Mouse (Mus musculus) heart, postnatal 36 days (tissue): ENCODE results near the gene Tbc1d23. TPM values are rescaled to one million over a fixed set of nuclear protein-coding genes. Genes with fewer than 3 reads are reported as not detected.
"Not testable (repeated sequence)": the region's sequence is repeated elsewhere in the genome, so short reads cannot be mapped to it uniquely, and the experiment has no call there.

Experiments used
- DNase-seq, 2 experiments: peaks; one replicate each; pipeline ENCODE4 v3.0.0; 2021 to 2022
- intact Hi-C: fragments of 180-260 bp; cut with DNase I; formaldehyde crosslinking; loops from one replicate; pipeline ENCODE4 v1.15.1; 2025
- total RNA-seq, 2 experiments: library from RNA; stranded (reverse); gene quantifications; 2 replicates each; pipeline ENCODE4 v1.2.3; 2021

Tbc1d23 gene
- total RNA-seq, 2 experiments from 2014 or later = 25.1 to 25.4 TPM

GRCm38 (mm10) chr16:57226444-57226843, 4.9 kb downstream of the Tbc1d23 start:
- intact Hi-C loops = loop anchor here (10.0 kb wide), 1 partner anchor 1068 kb away; no protein-coding TSS in a partner anchor

DNA sequence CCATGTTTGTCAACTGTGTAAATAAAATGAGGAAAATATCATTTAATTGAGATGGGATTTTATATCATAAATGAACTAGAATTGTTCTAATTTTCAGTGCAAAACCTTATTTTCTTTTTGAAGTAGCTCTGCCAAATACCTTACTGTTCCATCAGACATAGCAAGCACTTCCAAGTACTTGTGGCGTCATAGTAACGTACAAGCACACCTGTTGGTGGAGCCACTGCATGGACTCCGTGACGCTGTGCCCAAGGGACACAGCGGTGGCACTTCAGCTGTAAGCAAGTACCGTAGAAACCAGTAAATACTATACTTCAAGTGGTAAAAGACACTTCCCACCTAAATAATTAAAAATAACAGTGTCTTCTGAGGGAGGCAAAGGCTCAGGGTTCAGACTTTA, 10.9 kb downstream of the Tbc1d23 start:
- intact Hi-C loops = loop anchor here (10.0 kb wide), 1 partner anchor 1074 kb away; no protein-coding TSS in a partner anchor
- no peak for DNase-seq

More at GRCm38 (mm10) chr16:57226444-57226843, 4.9 kb downstream of the Tbc1d23 start:
- no peak for DNase-seq

GRCm38 (mm10) chr16:57215957-57216356, 15.3 kb downstream of the Tbc1d23 start:
- intact Hi-C loops = no loop called here
- DNase-seq = no peak

GRCm38 (mm10) chr16:57211037-57211436, 20.3 kb downstream of the Tbc1d23 start:
- intact Hi-C loops = no loop called here

DNA sequence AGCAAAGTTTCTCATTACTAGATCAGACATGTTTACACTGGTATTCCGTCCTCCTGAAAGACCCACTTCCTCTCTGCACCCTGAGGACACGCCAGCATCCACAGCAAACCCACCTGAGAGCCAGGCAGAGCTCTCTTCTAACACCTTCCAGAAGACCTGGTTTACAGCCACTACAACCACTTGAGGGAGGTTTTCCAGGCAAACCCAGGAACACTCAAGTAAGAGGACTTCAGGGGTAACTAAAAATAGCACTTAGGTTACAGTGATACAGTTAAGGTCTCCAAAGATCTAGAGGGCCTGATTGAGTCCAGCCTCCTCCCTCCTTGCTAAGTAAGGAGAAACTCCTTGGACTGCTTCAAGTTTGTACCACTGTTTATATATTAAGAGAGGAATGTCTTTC, 23.0 kb downstream of the Tbc1d23 start:
- intact Hi-C loops = no loop called here
- DNase-seq = no peak

More at GRCm38 (mm10) chr16:57211037-57211436, 20.3 kb downstream of the Tbc1d23 start:
- no peak for DNase-seq

- no peak for DNase-seq
- intact Hi-C loops = no loop called here
Observed at GRCm38 (mm10) chr16:57197281-57197680, 34.0 kb downstream of the Tbc1d23 start.

DNA sequence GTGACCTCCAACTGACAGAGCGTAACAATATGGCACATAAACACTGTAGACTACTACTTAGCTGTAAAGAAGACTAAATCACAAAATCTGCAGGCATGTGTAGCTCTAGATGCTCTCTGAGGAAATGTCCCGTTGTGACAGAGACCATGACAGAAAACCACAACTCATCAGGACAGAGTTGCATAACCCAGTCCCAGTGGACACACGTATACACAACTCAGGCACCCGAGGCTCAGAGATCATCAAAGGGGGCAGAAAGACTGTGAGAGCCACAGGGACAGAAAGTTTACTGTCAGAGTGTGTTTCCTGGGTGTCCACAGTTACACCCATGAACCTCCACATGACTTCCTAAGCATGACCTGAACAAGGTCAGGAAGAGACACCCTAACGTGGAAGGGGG, 34.7 kb downstream of the Tbc1d23 start:
- intact Hi-C loops = no loop called here
- no peak for DNase-seq

DNA sequence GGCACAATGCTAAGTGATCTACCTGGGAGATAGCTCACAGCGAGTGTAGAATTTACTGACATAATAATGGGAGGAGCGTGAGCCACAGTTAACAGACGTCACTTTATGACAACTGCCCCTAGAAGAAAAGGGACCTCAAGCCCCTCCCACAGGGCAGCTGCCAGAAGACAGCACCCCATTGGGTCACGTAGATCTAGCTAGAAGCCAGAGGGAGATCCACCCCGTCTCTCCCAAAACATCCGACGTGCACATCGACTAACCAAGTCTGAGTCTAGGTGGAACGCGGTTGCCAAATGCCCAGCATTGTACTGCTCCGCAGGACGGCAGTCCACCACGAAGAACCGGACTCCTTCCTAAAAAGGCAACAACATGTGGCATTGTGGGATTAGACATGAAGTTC, 40.1 kb downstream of the Tbc1d23 start:
- intact Hi-C loops = no loop called here
- no peak for DNase-seq

DNA sequence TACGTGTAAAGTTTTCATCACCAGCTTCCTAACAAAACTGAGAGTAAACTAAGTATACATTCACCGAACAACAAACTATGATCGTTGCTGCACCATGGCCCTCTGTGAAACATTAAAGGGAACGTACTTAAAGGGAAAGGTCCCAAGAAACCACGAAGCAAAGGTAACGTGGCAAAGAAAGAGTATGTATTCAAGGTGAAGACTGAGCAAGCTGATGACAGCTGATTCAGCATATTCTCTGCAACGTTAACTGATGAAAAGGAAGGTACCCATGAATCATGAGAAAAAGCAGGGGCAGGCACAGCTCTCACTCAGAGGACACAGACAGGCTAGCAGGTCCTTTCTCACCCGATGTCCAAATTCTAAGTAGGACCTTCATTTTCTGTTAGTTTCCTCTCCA, 40.9 kb downstream of the Tbc1d23 start:
- intact Hi-C loops = no loop called here
- no peak for DNase-seq

GRCm38 (mm10) chr16:57189493-57189892, 41.8 kb downstream of the Tbc1d23 start:
- DNase-seq = no peak
- intact Hi-C loops = no loop called here

DNA sequence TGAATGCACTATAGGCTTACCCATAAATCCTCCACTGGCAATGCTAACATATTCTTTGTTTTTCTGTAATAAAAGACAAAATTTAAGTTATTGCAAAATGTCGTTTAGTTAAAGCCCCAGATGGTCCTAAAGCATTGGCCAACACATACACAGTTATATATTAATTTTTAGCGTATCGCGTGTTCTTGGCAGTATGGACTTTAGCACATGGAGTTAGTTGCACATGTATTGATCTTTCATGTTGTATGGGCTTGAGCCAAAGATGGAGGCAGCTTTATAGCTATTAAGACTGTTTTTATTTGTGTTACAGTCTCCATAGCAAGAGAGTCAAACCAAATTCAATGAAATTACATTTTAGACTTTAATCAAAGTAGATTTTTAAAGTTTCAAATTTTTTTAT, 44.7 kb downstream of the Tbc1d23 start:
- intact Hi-C loops = no loop called here
- no peak for DNase-seq

GRCm38 (mm10) chr16:57182037-57182436, 49.3 kb downstream of the Tbc1d23 start:
- intact Hi-C loops = no loop called here
- DNase-seq = no peak

DNA sequence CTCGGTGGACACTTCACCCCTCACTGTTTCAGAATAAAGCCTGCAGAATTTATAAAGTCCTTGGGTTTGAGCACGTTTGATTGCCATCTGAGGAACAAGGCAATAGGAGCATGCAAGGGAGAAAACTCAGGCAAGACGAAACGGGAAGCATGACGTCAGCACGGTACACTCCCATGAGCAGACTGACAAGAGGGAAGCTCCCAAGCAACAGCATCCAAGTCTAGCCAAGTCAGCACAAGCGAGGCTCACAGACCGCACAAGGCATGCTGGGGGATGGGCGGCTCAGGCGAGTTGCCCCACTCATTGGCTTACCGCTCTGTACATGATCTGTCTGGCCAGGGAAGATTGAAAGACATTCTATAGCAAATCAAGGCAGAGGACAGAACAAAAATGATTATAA, 50.1 kb downstream of the Tbc1d23 start:
- peak; percentile 24 to 50 for DNase-seq
- intact Hi-C loops = no loop called here

- intact Hi-C loops = loop anchor here (1.0 kb wide), 1 partner anchor 61 kb away; no protein-coding TSS in a partner anchor
- DNase-seq = no peak
Observed at GRCm38 (mm10) chr16:57177664-57178063, 53.6 kb downstream of the Tbc1d23 start.

DNA sequence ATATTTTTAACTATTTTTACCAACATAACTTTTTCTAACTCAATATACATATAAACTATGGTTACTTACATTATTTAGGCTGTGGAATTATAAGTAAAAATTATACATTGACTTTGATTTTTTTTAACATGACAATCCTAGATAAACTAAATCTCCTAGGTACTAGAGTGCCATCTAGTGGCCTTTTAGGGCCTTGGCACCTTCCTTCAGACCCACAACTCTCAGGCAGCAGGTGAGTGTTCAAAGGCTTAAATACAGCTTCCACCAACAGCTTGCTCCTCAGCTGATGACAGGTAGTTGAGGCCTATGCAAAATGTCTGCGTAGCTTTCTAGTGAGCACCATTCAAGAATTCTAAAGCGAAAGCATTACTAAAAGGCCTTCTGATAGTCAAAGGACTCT, 54.0 kb downstream of the Tbc1d23 start:
- intact Hi-C loops = loop anchor here (1.0 kb wide), 1 partner anchor 61 kb away; no protein-coding TSS in a partner anchor
- peak; percentile 19 to 25 for DNase-seq

- intact Hi-C loops = no loop called here
Observed at GRCm38 (mm10) chr16:57176276-57176675, 55.0 kb downstream of the Tbc1d23 start.

DNA sequence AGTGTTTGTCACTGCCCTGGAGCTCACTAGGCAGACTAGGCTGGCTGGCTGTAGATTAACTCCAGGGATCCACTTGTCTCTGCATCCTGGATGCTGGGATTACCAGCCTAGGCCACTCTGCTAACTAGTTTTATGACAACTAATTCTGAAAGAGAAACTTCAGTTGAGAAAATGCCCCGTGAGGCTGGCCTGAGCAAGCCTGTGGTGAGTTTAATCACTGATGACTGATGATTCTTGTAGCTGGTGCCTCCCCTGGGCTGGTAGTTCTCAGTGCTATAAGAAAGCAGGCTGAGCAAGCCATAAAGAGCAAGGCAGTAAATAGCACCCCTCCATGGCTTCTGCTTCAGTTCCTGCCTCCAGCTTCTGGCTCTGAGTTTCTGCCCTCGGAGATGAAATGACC, 55.6 kb downstream of the Tbc1d23 start:
- intact Hi-C loops = no loop called here
- no peak for DNase-seq

More at GRCm38 (mm10) chr16:57176276-57176675, 55.0 kb downstream of the Tbc1d23 start:
- no peak for DNase-seq

DNA sequence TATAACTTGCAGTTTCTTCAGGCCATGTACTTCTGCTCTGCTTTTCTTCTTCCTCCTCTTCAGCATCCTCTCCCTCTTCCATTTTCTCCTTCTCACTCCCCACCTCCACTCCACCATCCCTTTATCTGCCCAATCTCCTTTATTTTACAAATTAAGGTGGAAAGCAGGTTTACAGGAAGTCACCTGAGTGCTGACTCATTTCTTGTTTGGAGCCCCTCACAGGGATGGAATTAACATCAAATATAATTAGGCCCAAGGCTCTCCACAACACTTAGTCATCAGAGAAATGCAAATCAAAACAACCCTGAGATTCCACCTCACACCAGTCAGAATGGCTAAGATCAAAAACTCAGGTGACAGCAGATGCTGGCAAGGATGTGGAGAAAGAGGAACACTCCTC, 56.8 kb downstream of the Tbc1d23 start:
- DNase-seq, intact Hi-C loops: not testable (repeated sequence)

DNA sequence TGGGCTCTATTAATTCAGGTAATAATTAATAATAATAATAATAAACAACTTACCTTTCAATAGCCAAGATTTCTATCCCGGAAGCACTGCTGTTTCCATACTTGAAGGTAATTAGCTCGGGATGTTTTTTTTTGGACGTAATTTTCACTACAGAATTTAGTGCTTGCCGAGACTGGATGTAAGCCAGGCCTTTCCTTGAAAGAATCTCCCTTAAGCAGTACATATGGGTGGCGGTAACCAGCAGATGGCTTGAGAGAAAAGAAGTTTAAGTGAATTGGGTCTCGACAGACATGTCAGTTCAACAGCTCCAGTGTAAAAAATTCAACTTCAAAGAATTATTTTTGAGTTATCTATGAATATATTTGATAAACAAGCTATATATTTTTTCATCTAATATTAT, 59.7 kb downstream of the Tbc1d23 start:
- intact Hi-C loops = no loop called here
- DNase-seq = no peak

GRCm38 (mm10) chr16:57171161-57171560, 60.1 kb downstream of the Tbc1d23 start:
- DNase-seq = no peak
- intact Hi-C loops = no loop called here

DNA sequence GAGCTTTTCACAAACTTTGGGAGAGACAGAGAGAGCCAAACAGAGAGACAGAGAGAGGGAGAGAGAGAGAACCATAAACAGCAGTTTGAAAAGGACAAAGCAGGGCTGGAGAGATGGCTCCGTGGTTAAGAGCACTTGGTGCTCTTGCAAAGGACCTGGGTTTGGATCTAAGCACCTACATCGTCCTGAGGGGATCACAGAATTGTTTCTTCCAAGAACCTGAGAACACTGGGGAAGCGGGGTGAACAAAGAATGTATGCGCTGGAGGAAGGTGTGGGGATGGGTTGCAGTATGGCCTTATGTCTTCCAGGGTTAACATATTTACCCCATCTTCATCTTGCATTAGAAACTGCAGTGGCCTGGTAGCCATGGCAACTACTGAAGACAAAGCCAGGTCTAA, 63.1 kb downstream of the Tbc1d23 start:
- no peak for DNase-seq
- intact Hi-C loops = loop anchor here (5.0 kb wide), 3 partner anchors 396 to 451 kb away; partner anchors contain the start of gene Tfg

DNA sequence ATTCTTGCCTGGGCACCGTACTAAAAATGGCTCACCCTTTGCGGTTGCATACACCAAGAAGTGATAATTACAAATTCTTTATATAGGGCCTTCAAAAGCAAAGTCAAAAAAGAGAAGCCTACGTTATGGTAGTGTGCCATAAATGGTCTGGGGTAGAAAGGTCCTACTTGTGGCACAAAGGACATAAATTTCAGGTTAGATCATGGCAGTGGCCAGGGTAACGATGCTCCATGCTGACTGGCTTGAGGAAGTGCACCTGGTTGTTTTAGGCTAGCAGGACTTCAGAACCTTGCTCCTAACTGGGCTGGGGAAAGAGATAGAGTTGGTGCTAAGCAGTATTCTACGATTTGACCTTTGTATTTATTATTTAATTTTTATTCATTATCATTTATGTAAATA, 63.8 kb downstream of the Tbc1d23 start:
- no peak for DNase-seq
- intact Hi-C loops = loop anchor here (2.0 to 5.0 kb wide), 4 partner anchors 47 to 450 kb away; partner anchors contain the start of genes Tfg and Tomm70a
